Mouse (Mus musculus): ENCODE measurements around the gene D430041D05Rik. TPM values are rescaled to one million over a fixed set of nuclear protein-coding genes. Genes with fewer than 3 reads are reported as not detected.

Gene D430041D05Rik
- polyA plus RNA-seq, 1 experiment from 2014 or later: 0.18 TPM

- Histone ChIP-seq H3K4me1 (ENCODE audit: control insufficient read depth, insufficient read depth, low read length) (no peaks in the 10 kb centered on the region), H3K4me3 (replicated peaks; ENCODE audit: low read length) (no peak overlapping the region), H3K4me2 (ENCODE audit: low read depth, low read length) (no peak overlapping the region), H3K36me3 (ENCODE audit: control insufficient read depth, insufficient read depth, low read length) (no peaks in the 10 kb centered on the region), H3K27ac (ENCODE audit: low read length) (no peak overlapping the region), H3K27me3 (ENCODE audit: control insufficient read depth, insufficient read depth, low read length) (no peaks in the 10 kb centered on the region), H3K9me3 (replicated peaks; ENCODE audit: control insufficient read depth, low read length) (no peaks in the 10 kb centered on the region), H3K9ac (ENCODE audit: low read length) (no peak overlapping the region)
- no peak for ATAC-seq (ENCODE audit: insufficient read depth, low FRiP score)
- WGBS: 47% methylated on average over 2 of the region's 2 CpGs
Observed at GRCm38 (mm10) chr2:104191723-104192122, 219.1 kb downstream of the D430041D05Rik start.

DNA sequence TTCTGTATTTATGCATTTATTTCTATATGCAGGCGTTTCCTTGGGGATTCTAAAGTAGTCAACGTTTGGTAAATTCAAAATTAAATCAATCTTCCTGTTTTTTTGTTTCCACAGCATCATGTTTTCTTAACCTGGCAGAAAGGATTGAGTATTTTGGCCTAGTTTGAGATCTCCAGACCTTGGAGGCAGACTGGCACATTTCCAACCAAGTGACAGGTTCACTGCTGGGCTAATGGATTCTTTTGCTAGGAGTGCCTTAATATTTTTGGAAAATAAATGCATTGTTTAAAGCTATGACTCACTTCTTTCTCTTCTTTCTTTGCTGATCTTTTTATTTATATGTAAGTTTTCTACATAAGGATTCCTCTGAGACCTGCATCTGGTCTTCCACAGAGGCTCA is 222.0 kb downstream of the D430041D05Rik start:
- H3K4me3 ChIP-seq (replicated peaks; ENCODE audit: low read length): no peak overlapping the region
- no peaks in the 10 kb centered on the region for H3K36me3 ChIP-seq (ENCODE audit: control insufficient read depth, insufficient read depth, low read length)
- WGBS: 75% methylated on average over 2 of the region's 2 CpGs
- no peaks in the 10 kb centered on the region for H3K4me1 ChIP-seq (ENCODE audit: control insufficient read depth, insufficient read depth, low read length)
- no peak overlapping the region for H3K9ac ChIP-seq (ENCODE audit: low read length)
- no peak for ATAC-seq (ENCODE audit: insufficient read depth, low FRiP score)
- H3K27me3 ChIP-seq (ENCODE audit: control insufficient read depth, insufficient read depth, low read length): no peaks in the 10 kb centered on the region
- H3K4me2 ChIP-seq (ENCODE audit: low read depth, low read length): no peak overlapping the region
- no peaks in the 10 kb centered on the region for H3K9me3 ChIP-seq (replicated peaks; ENCODE audit: control insufficient read depth, low read length)
- H3K27ac ChIP-seq (ENCODE audit: low read length): no peak overlapping the region

DNA sequence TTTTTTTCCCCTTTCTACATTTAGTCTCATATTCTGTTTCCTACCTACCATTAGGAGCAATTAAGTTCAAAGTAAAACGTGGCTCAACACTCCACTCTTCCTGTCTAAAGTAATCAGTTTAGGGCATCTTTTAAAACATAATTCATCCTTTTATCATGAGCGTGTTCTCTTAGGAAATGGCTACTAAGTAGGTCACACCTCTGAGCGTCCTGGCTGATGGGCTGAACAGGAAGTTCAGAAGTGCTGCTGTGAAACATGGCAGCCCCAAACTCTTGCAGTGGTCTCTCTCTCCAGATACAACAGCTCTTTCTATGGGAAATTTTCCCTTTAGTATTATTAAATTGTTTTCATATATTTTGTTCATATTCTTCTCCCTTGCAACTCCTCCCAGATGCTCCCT is 223.7 kb downstream of the D430041D05Rik start:
- ATAC-seq (ENCODE audit: insufficient read depth, low FRiP score): no peak
- WGBS: 46% methylated on average over 3 of the region's 3 CpGs
- Histone ChIP-seq H3K27me3 (ENCODE audit: control insufficient read depth, insufficient read depth, low read length) (no peaks in the 10 kb centered on the region), H3K4me1 (ENCODE audit: control insufficient read depth, insufficient read depth, low read length) (no peaks in the 10 kb centered on the region), H3K4me2 (ENCODE audit: low read depth, low read length) (no peak overlapping the region), H3K9ac (ENCODE audit: low read length) (no peak overlapping the region), H3K4me3 (replicated peaks; ENCODE audit: low read length) (no peak overlapping the region), H3K36me3 (ENCODE audit: control insufficient read depth, insufficient read depth, low read length) (no peaks in the 10 kb centered on the region), H3K9me3 (replicated peaks; ENCODE audit: control insufficient read depth, low read length) (no peaks in the 10 kb centered on the region), H3K27ac (ENCODE audit: low read length) (no peak overlapping the region)

DNA sequence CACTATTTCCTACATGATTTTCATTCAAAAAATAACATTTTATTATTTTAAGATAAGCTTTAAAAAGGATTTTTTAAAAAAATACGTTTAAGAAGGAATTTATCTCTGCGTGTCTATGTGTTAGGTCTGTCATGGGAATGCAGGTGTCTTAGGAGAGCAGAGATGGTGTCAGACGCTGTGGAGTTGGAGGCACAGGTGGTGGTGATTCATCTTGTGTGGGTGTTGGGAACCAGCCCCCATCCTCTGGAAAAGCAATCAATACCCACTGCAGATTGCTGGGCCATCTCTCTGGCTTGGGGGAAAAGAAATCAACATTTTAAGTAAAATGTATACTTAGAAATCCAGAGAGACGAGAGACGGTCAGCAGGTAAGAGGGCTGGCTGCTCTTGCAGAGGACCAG is 225.2 kb downstream of the D430041D05Rik start:
- no peak overlapping the region for H3K4me2 ChIP-seq (ENCODE audit: low read depth, low read length)
- no peak overlapping the region for H3K27ac ChIP-seq (ENCODE audit: low read length)
- H3K4me3 ChIP-seq (replicated peaks; ENCODE audit: low read length): no peak overlapping the region
- H3K9ac ChIP-seq (ENCODE audit: low read length): no peak overlapping the region
- H3K4me1 ChIP-seq (ENCODE audit: control insufficient read depth, insufficient read depth, low read length): no peaks in the 10 kb centered on the region
- H3K36me3 ChIP-seq (ENCODE audit: control insufficient read depth, insufficient read depth, low read length): no peaks in the 10 kb centered on the region
- 76% methylated on average over 5 of the region's 5 CpGs for WGBS
- H3K9me3 ChIP-seq (replicated peaks; ENCODE audit: control insufficient read depth, low read length): no peaks in the 10 kb centered on the region
- no peak for ATAC-seq (ENCODE audit: insufficient read depth, low FRiP score)
- H3K27me3 ChIP-seq (ENCODE audit: control insufficient read depth, insufficient read depth, low read length): no peaks in the 10 kb centered on the region

- Histone ChIP-seq H3K27me3 (ENCODE audit: control insufficient read depth, insufficient read depth, low read length) (no peaks in the 10 kb centered on the region), H3K4me1 (ENCODE audit: control insufficient read depth, insufficient read depth, low read length) (no peaks in the 10 kb centered on the region), H3K27ac (ENCODE audit: low read length) (no peak overlapping the region), H3K9me3 (replicated peaks; ENCODE audit: control insufficient read depth, low read length) (no peaks in the 10 kb centered on the region), H3K36me3 (ENCODE audit: control insufficient read depth, insufficient read depth, low read length) (no peaks in the 10 kb centered on the region), H3K4me3 (replicated peaks; ENCODE audit: low read length) (no peak overlapping the region), H3K4me2 (ENCODE audit: low read depth, low read length) (no peak overlapping the region), H3K9ac (ENCODE audit: low read length) (no peak overlapping the region)
- 35% methylated on average over 4 of the region's 4 CpGs for WGBS
- no peak for ATAC-seq (ENCODE audit: insufficient read depth, low FRiP score)
Observed at GRCm38 (mm10) chr2:104184296-104184695, 226.5 kb downstream of the D430041D05Rik start.

- no peak overlapping the region for H3K9ac ChIP-seq (ENCODE audit: low read length)
- H3K36me3 ChIP-seq (ENCODE audit: control insufficient read depth, insufficient read depth, low read length): no peaks in the 10 kb centered on the region
- no peaks in the 10 kb centered on the region for H3K9me3 ChIP-seq (replicated peaks; ENCODE audit: control insufficient read depth, low read length)
- H3K4me2 ChIP-seq (ENCODE audit: low read depth, low read length): no peak overlapping the region
- no peak overlapping the region for H3K4me3 ChIP-seq (replicated peaks; ENCODE audit: low read length)
- no peak for ATAC-seq (ENCODE audit: insufficient read depth, low FRiP score)
- no peaks in the 10 kb centered on the region for H3K27me3 ChIP-seq (ENCODE audit: control insufficient read depth, insufficient read depth, low read length)
- H3K27ac ChIP-seq (ENCODE audit: low read length): no peak overlapping the region
- no peaks in the 10 kb centered on the region for H3K4me1 ChIP-seq (ENCODE audit: control insufficient read depth, insufficient read depth, low read length)
- 60% methylated on average over 5 of the region's 5 CpGs for WGBS
Observed at GRCm38 (mm10) chr2:104183246-104183845, 227.5 kb downstream of the D430041D05Rik start.

- H3K36me3 ChIP-seq (ENCODE audit: control insufficient read depth, insufficient read depth, low read length): no peaks in the 10 kb centered on the region
- 78% methylated on average over 8 of the region's 8 CpGs for WGBS
Observed at GRCm38 (mm10) chr2:104179636-104180035, 231.2 kb downstream of the D430041D05Rik start.

DNA sequence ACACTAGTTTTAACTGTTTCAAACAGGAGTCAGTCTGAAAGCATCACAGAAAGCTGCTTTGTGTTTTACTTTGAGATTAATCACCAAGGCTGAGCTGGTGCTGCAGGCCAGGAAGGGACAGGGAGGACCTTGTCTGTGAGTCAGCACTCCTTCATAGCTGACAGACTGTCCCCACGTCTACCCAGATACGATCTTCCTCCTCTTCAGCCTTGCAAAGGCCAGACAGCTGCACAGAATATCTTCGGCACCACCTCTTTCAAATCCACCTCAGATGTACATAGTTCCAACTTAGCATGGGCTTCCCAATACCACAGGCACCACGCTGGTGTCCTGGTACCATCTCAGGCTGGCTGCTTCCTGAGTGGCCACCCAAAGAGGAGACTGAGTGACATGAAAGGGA is 232.6 kb downstream of the D430041D05Rik start:
- H3K27ac ChIP-seq (ENCODE audit: low read length): no peak overlapping the region
- ATAC-seq (ENCODE audit: insufficient read depth, low FRiP score): no peak
- H3K27me3 ChIP-seq (ENCODE audit: control insufficient read depth, insufficient read depth, low read length): no peaks in the 10 kb centered on the region
- no peak overlapping the region for H3K9ac ChIP-seq (ENCODE audit: low read length)
- H3K4me1 ChIP-seq (ENCODE audit: control insufficient read depth, insufficient read depth, low read length): peaks cover 14% of the 10 kb centered on the region
- no peak overlapping the region for H3K4me3 ChIP-seq (replicated peaks; ENCODE audit: low read length)
- H3K9me3 ChIP-seq (replicated peaks; ENCODE audit: control insufficient read depth, low read length): no peaks in the 10 kb centered on the region
- WGBS: 74% methylated on average over 4 of the region's 4 CpGs
- H3K4me2 ChIP-seq (ENCODE audit: low read depth, low read length): no peak overlapping the region
- H3K36me3 ChIP-seq (ENCODE audit: control insufficient read depth, insufficient read depth, low read length): no peaks in the 10 kb centered on the region

More at GRCm38 (mm10) chr2:104179636-104180035, 231.2 kb downstream of the D430041D05Rik start:
- ATAC-seq (ENCODE audit: insufficient read depth, low FRiP score): no peak
- Histone ChIP-seq H3K27me3 (ENCODE audit: control insufficient read depth, insufficient read depth, low read length) (no peaks in the 10 kb centered on the region), H3K9me3 (replicated peaks; ENCODE audit: control insufficient read depth, low read length) (no peaks in the 10 kb centered on the region), H3K9ac (ENCODE audit: low read length) (no peak overlapping the region), H3K4me1 (ENCODE audit: control insufficient read depth, insufficient read depth, low read length) (peaks cover 14% of the 10 kb centered on the region), H3K27ac (ENCODE audit: low read length) (no peak overlapping the region), H3K4me3 (replicated peaks; ENCODE audit: low read length) (no peak overlapping the region), H3K4me2 (ENCODE audit: low read depth, low read length) (no peak overlapping the region)

DNA sequence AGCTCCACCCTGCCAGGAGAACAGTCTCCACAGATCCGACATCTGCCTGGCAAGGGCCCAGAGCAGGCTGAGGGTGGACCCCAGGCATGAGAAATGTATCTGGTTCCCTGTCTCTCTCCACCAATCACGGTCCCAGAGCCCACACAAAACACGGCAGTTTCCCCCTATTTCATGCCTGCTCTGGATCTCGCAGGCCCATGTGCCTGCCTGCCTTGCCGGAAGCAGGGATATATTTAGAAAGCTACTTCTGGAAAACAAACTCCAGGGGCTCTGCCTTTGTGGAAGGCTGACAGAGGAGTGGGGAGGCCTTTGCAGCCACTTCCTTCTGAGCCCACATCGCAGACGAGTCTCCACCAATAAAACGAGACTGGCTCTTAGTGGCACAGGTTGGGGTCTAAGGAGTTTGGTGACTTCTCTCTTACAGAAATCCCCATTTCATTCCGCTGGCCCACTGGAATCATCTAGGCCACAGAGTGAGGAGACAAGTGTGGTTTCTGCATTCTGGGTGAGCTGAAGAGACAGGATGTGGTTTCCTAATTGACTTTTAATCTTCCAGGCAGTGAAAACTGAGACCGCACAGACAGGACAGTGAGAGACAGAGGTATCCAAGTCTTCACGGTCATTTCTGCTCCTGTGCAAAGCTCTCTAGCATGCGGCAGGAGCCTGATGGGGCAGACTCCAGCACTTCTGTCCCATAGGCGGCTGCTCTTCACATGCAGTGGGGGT is 233.7 kb downstream of the D430041D05Rik start:
- ATAC-seq (ENCODE audit: insufficient read depth, low FRiP score): peak; percentile 54; the same call in 1 of the 2 replicates
- WGBS: 42% methylated on average over 13 of the region's 13 CpGs

More for the DNA sequence above, 233.7 kb downstream of the D430041D05Rik start:
- Histone ChIP-seq H3K4me1 (ENCODE audit: control insufficient read depth, insufficient read depth, low read length) (peaks cover 14% of the 10 kb centered on the region), H3K9me3 (replicated peaks; ENCODE audit: control insufficient read depth, low read length) (no peaks in the 10 kb centered on the region), H3K4me2 (ENCODE audit: low read depth, low read length) (peak overlapping the region; percentile 20; the same call in 1 of the 2 replicates), H3K4me3 (replicated peaks; ENCODE audit: low read length) (no peak overlapping the region), H3K27ac (ENCODE audit: low read length) (peak overlapping the region; percentile 50), H3K27me3 (ENCODE audit: control insufficient read depth, insufficient read depth, low read length) (no peaks in the 10 kb centered on the region), H3K9ac (ENCODE audit: low read length) (peak overlapping the region; percentile 40), H3K36me3 (ENCODE audit: control insufficient read depth, insufficient read depth, low read length) (no peaks in the 10 kb centered on the region)
